Mouse (Mus musculus) lung, postnatal 25 days (tissue): Measurements from ENCODE around the gene Zfp2.

Experiments used
- DNase-seq: peaks from one replicate; pipeline ENCODE4 v3.0.0; 2022; ENCODE audit warnings: low spot score

Gene Zfp2

GRCm38 (mm10) chr11:50915671-50916320 is at the start of gene Zfp2:
Zfp2 (minus strand) TSS chr11:50916165.
- peak; percentile 93 for DNase-seq

DNA sequence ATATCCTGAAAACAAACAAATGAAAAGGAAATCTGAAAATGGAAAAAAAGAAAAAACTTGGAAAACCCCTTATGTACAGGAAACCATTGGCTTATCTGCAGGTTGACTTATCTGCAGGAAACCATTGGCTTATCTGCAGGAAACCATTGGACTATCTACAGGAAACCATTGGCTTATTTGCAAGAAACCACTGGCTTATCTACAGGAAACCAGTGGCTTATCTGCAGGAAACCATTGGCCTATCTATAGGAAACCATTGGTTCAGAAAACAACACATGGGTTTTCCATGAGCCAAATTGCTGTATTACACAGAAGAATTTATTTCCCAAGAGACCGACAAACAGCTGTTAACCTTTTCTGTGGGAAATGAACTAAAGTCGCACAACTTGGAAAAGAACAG is 48.9 kb upstream of the Zfp2 start:
- peak; percentile 13 for DNase-seq

DNA sequence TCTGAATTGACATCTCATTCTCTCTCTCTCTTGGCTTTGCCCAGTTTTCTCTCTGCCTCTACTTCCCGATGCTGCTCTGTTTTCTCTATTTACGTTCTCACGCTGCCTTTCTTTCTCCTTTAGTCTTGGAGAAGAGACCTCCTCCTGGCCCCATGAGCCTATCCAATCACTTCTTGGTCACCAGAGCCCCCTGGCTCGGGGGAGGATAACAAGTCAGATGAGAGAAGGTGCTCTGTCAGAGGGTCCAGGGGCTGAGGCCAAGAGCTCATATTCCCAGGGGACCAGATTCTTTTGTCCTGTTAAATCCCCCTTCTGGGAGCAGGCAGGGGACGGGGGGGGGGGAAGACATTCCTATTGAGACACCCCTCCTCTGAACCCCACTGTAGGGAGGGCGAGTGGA is 37.7 kb upstream of the Zfp2 start, which contains the start of gene Prop1:
Gene Prop1 (minus strand): TSS at position 101 of the 400 bp plus-strand sequence.
- DNase-seq, result no peak

DNA sequence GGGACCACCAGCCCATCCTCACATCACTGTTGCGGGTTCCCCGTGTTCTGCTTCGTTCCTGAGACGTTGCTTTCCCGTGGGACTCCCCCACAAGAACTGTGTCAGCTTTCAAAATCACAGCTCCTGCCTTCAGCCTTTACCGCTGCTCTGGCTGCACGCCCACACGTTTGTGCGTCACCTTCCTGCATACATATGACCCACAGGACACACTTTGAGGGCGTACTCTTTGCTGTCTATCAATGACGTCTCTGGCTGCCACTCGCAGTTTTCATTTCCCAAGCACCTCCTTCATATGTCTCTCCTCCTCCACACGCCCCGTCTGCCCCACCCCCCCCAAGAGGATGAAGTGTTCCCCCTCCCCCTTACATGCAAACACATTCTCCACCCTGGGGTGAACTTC is 36.3 kb upstream of the Zfp2 start:
- DNase-seq, result peak; percentile 8

DNA sequence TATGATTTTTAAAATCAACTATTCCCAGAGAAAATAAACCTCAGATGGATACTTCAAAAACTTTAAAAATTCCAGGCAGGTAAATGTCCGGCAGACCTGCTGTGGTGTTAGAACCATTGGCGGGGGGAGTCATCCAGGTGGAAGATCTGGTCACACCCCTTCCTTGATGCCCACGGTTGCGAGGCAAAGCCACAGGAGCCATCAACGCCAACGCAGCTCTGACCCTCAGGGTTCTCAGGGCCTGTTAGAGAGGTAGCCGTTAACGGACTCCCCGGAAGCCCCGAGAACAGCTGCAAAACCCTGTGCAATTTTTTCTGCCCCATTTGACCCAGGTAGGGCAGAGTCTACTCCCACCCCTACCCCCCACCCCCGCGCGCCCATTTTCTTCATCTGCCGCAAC is 27.5 kb upstream of the Zfp2 start, which contains the start of gene 4933414I15Rik:
Gene 4933414I15Rik (minus strand): TSS at position 260 of the 400 bp plus-strand sequence.
- DNase-seq, result no peak

- no peak for DNase-seq
Observed at GRCm38 (mm10) chr11:50942386-50942785, 26.4 kb upstream of the Zfp2 start.

DNA sequence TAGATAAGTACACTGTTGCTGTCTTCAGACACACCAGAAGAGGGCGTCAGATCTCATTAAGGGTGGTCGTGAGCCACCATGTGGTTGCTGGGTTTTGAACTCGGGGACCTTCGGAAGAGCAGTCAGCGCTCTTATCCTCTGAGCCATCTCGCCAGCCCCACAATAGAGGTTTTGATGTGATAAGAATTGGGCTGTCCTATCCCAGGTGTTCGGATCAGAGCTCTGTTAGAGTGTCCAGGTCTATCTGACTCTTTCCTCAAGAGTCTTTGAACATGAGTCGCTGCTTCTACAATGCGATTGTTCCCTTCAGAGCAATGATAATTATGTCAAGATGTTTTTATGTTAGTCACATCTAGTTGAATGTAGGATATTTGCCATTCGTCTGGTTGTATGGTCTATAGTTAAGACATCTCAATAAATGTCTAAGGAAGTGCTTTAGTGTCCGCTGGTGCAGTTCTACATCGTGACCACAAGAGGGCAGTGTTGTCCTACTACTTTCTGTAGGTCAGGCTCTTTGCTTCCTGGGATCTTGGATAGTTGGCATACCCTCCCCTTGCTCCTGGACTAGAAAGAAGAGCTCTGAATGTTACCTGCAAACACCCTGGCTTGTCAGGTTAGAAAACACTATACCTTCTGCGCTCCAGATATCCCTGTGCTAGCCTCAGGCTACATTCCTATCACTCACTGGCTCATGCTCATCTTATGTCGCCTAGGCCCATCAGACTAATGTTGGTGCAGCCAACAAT is 23.8 kb upstream of the Zfp2 start:
- DNase-seq, result peak; percentile 10

GRCm38 (mm10) chr11:50938435-50938834 is 22.5 kb upstream of the Zfp2 start:
- no peak for DNase-seq

DNA sequence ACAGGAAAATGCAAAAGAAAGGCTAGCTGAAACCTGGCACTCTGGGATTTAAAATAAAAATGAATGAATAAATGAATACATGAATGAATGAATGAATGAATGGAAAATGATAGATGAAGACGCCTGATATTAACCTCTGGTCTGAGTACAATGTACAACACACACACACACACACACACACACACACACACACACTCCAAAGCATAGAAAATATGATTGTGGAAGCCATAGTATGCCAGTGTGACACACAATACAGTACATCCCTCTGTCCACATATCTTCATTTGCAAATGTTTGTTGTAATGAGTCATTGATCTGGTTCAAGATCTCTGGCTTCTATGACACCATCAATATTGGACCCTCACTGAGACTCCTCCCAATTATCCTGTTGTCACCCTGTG is 16.1 kb upstream of the Zfp2 start:
- no peak for DNase-seq

DNA sequence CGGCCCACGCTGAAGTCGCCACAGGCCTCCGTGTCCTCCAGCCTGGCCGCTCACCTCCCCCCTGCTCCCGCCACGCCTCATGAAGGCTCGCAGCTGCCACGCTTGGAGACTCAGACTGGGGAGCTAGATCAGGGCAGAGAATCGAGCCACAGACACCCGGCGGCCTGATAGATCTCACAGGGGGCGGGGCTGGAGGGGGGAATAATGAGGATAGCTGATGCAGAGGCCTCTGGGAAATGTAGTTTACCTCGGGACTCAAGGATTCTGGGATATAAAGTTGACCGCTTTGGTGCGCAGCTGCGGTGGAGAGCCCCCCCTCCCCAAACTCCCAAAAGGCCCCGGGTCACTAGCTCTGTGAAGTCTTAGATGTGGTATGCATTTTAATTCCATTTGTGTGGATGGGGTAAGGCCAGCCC is 15.5 kb upstream of the Zfp2 start, which contains the start of gene Zfp354b:
Gene Zfp354b (minus strand): TSS at position 183 of the 416 bp plus-strand sequence.
- DNase-seq, result peak; percentile 85

- DNase-seq, result no peak
Observed at GRCm38 (mm10) chr11:50931021-50931420, 15.1 kb upstream of the Zfp2 start.

- no peak for DNase-seq
Observed at GRCm38 (mm10) chr11:50930469-50931014, 14.6 kb upstream of the Zfp2 start.

GRCm38 (mm10) chr11:50914461-50914860 is 1.5 kb downstream of the Zfp2 start:
- no peak for DNase-seq

- DNase-seq, result no peak
Observed at GRCm38 (mm10) chr11:50913301-50913700, 2.7 kb downstream of the Zfp2 start.

GRCm38 (mm10) chr11:50908136-50908535 is 7.8 kb downstream of the Zfp2 start:
- no peak for DNase-seq

- no peak for DNase-seq
Observed at GRCm38 (mm10) chr11:50897359-50897758, 18.6 kb downstream of the Zfp2 start.

DNA sequence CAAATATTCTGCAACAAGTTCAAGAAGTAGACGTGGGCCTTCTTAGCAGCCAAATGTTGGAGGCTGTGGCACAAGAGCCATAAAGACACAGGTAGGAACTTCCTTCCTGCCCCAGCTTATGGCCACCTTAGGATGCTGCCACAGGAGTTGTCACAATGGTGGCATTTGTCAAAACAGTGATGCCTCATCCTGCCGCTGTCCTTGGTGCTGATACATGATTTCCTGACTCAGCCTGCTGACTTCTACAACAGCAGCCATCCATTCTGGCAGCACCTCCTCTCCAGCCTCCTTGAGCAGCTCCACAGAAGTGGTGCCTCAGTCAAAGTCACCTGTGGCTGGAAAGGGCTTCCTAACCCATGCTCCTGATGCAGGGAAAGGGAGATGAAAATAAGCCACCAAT is 23.5 kb downstream of the Zfp2 start:
- no peak for DNase-seq

DNA sequence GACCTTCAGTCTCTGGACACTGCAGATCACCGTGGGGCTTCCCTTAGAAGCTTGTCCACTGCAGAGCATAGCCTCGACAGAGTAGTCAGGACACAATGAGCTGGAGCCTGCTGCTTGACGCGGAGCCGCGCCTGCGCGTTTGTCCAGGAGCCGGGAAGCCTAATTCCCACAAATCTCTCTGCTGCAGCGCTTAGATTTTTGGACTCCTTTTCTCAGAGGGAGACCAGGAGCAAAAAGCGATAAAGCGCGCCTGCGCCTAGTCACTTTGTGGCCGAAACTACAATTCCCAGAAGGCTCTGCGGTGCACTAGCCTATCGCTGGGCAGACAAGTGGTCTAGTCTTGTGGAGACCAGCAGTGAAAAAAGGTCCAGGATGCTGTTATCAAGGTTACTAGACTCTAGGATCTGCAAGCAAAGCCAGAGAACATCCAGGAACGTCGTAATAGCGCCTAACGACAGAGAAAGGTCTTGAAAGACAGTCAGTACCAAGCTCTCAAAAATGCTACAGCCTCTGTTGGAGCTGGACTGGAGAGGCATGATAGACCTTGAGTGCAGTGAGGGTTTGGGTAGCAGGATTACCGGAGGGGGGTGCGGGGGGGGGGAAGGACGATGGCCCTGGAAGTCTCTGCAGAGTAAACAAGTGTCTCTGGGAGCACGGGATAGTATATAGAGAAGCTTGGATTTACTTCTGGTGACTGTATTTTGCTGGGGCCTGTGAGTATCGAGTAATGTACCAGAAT is 28.4 kb downstream of the Zfp2 start, which contains the start of gene Zfp454:
Gene Zfp454 (minus strand): TSS at position 262 of the 739 bp plus-strand sequence.
- DNase-seq, result peak; percentile 89

- no peak for DNase-seq
Observed at GRCm38 (mm10) chr11:50886933-50887293, 29.1 kb downstream of the Zfp2 start.

DNA sequence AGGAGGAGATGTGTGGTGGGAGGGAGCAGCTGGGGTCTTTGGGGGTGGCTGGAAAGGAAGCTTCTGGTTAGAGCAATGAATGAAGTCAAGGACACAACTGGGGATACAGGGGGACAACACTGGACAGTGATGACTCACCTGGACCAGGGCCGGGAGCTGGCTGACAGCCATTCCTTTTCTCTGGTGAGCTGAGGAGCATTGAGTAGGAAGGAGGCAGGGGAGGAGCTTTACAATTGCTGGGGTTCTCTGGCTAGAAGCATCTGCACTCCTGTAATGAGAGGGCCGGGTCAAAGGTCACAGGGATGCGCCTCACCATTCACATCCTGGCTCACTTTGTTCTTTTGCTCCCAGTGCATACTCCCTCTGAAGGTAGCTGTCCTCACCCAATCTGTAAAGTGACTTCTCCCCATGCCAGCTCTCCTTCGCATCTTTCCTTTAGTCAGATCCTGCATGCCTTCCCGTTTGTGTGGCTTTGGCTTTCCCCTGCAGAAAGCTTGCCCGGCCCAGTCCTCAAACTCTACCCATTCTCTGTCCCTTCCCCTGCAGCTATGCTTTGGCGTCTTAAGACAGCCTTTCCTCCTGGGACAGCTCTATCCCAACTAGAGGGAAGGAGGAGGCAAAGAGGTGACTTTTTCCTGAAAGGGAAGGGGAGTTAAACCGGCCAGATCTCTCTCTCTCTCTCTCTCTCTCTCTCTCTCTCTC is 29.6 kb downstream of the Zfp2 start:
- no peak for DNase-seq

GRCm38 (mm10) chr11:50883756-50884155 is 32.2 kb downstream of the Zfp2 start:
- no peak for DNase-seq

DNA sequence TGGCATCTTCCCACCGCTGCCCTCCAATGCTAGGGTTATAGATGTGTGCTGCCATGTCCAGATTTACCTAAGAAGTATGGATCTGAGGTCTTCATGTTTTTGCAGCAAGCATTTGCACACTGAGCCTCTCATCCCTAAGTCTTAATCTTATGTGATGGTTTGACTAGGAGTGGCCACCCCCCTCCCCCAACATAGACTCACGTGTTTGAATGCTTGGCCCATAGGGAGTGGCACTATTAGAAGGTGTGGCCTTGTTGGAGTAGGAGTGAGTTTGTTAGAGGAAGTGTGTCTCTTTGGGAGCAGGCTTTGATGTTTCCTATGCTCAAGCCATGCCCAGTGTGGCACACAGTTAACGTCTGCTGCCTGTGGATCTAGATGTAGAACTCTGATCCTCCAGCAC is 37.3 kb downstream of the Zfp2 start:
- no peak for DNase-seq
